Mouse (Mus musculus) hindbrain, embryonic 16.5 days (tissue): Measurements from ENCODE around the gene A730015C16Rik. TPM values are rescaled to one million over a fixed set of nuclear protein-coding genes. Genes with fewer than 3 reads are reported as not detected.

ENCODE experiments used
- ATAC-seq: fragments of 200-750 bp; cut with Nextera tagmentation; 2 replicates; pipeline ENCODE4 v1.8.0; 2017; ENCODE audit warnings: moderate TSS enrichment, moderate library complexity
- H3K27ac ChIP-seq: fragments of 300-500 bp; sonication (generic); 2 replicates; pipeline ENCODE4 v1.5.1; 2014; ENCODE audit warnings: low read depth, mild to moderate bottlenecking, control low read depth, low read length, moderate library complexity
- H3K27me3 ChIP-seq: fragments of 300-500 bp; sonication (generic); replicated peaks from 2 replicates; pipeline ENCODE4 v1.6.1; 2014; ENCODE audit warnings: low read length; ENCODE audit not compliant: control insufficient read depth, insufficient read depth
- H3K36me3 ChIP-seq: fragments of 300-500 bp; sonication (generic); 2 replicates; pipeline ENCODE4 v1.6.1; 2014; ENCODE audit warnings: mild to moderate bottlenecking, low read length, moderate library complexity, mixed read lengths; ENCODE audit not compliant: control insufficient read depth, insufficient read depth
- H3K4me1 ChIP-seq: fragments of 300-500 bp; sonication (generic); 2 replicates; pipeline ENCODE4 v1.6.1; 2014; ENCODE audit warnings: low read depth, low read length; ENCODE audit not compliant: control insufficient read depth, insufficient read depth
- H3K4me2 ChIP-seq: fragments of 300-500 bp; sonication (generic); 2 replicates; pipeline ENCODE4 v1.6.1; 2014; ENCODE audit warnings: mild to moderate bottlenecking, low read length, control low read depth, moderate library complexity
- H3K4me3 ChIP-seq: fragments of 300-500 bp; sonication (generic); 2 replicates; pipeline ENCODE4 v1.5.1; 2014; ENCODE audit warnings: mild to moderate bottlenecking, low read length, control low read depth, moderate library complexity
- H3K9ac ChIP-seq: fragments of 300-500 bp; sonication (generic); 2 replicates; pipeline ENCODE4 v1.6.1; 2014; ENCODE audit warnings: low read depth, mild to moderate bottlenecking, control low read depth, low read length, moderate library complexity
- H3K9me3 ChIP-seq: fragments of 300-500 bp; sonication (generic); 2 replicates; pipeline ENCODE4 v1.6.1; 2014; ENCODE audit warnings: mild to moderate bottlenecking, low read length, moderate library complexity; ENCODE audit not compliant: control insufficient read depth
- WGBS: fragments of 180-500 bp; shearing (Covaris S2); extraction: QIAGEN DNeasy Blood & Tissue Kit; methylation state at CpG from one replicate; pipeline ENCODE4 v1.1.7; 2014; 5-methylcytosine and 5-hydroxymethylcytosine counted together
- polyA plus RNA-seq: library from polyadenylated mRNA; unstranded; fragments of >200 nt; fragmentation: Nextera tagmentation; extraction: Ambion mirVana; gene quantifications from 2 replicates; pipeline ENCODE4 v1.2.1, GENCODE M21; 2015

Gene A730015C16Rik
- polyA plus RNA-seq, 1 experiment from 2014 or later, result 1.0 TPM

DNA sequence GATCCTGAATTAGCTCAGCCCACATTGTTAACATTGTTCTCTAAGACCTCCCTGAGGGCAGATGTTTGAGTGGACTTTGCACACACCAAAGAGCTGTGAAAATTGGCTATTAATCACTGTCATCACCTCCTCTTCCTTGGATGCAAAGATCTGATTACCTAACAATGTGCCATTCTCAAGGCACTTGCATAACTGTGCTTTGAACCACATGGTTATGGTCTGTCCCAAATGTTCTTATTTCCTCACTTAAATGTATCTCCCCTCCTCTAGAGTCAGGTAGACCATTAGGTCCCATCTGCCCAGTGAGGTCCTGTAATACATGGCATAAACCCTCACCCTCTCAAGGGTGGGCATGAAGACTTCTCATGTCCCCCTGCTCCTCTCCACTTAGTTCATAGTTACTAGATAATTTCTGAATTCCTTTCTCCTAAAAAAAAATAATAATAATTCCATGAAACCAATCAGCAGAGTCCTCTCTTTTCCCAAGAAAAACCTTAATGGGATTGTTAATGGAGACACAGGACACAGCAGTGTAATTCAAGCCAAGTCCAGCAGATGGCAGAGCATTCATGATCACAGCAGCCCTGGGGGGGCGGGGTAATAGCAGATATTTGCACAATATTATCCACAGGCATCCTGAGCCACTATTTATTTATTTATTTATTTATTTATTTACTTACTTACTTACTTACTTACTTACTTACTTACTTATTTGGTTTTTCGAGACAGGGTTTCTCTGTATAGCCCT, 50.2 kb downstream of the A730015C16Rik start:
- ATAC-seq, result no peak
- Histone ChIP-seq H3K4me2 (no peak overlapping the region), H3K27ac (no peak overlapping the region), H3K27me3 (no peaks in the 10 kb centered on the region), H3K9ac (no peak overlapping the region), H3K4me3 (no peak overlapping the region), H3K36me3 (no peaks in the 10 kb centered on the region), H3K4me1 (no peaks in the 10 kb centered on the region), H3K9me3 (no peaks in the 10 kb centered on the region)
- 58% methylated on average over 2 of the region's 2 CpGs for whole genome bisulfite sequencing

Other genes starting within 250 kb of the A730015C16Rik start
- 16.7 and 19.7 TPM in 2 replicates for gene Cc2d1b, start 228.7 kb downstream of the A730015C16Rik start, polyA plus RNA-seq
- gene 3110021N24Rik, start 129.0 kb downstream of the A730015C16Rik start, polyA plus RNA-seq, result 0.90 and 1.3 TPM in 2 replicates
- 4.7 and 5.9 TPM in 2 replicates for gene Zfyve9, start 67.8 kb downstream of the A730015C16Rik start, polyA plus RNA-seq
- gene Btf3l4, start 15.0 kb downstream of the A730015C16Rik start, polyA plus RNA-seq, result 129 and 147 TPM in 2 replicates
- 68.7 and 70.4 TPM in 2 replicates for gene Txndc12, start 14.0 kb downstream of the A730015C16Rik start, polyA plus RNA-seq
- gene Kti12, start 834 bp downstream of the A730015C16Rik start, polyA plus RNA-seq, result 26.1 and 27.7 TPM in 2 replicates
- 217 and 249 TPM in 2 replicates for gene Rab3b, start 30.4 kb upstream of the A730015C16Rik start, polyA plus RNA-seq
- gene Nrd1, start 152.0 kb upstream of the A730015C16Rik start, polyA plus RNA-seq, result 69.8 and 69.9 TPM in 2 replicates